Mouse (Mus musculus) intestine, postnatal 0 days (tissue): Measurements from ENCODE around the gene H2afx. TPM values are rescaled to one million over a fixed set of nuclear protein-coding genes. Genes with fewer than 3 reads are reported as not detected.

Experiments
- ATAC-seq: fragments of 200-750 bp; cut with Nextera tagmentation; 2 replicates; pipeline ENCODE4 v1.8.0; 2017; ENCODE audit warnings: mild to moderate bottlenecking, moderate TSS enrichment, moderate library complexity
- H3K27ac ChIP-seq: fragments of 300-500 bp; sonication (generic); 2 replicates; pipeline ENCODE4 v1.5.1; 2014; ENCODE audit warnings: mild to moderate bottlenecking, low read depth, low read length, moderate library complexity
- H3K27me3 ChIP-seq: fragments of 300-500 bp; sonication (generic); replicated peaks from 2 replicates; pipeline ENCODE4 v1.6.1; 2014; ENCODE audit warnings: low read length, mixed read lengths; ENCODE audit not compliant: control insufficient read depth, insufficient read depth
- H3K36me3 ChIP-seq: fragments of 300-500 bp; sonication (generic); 2 replicates; pipeline ENCODE4 v1.6.1; 2014; ENCODE audit warnings: mild to moderate bottlenecking, moderate library complexity; ENCODE audit not compliant: control insufficient read depth, insufficient read depth
- H3K4me1 ChIP-seq: fragments of 300-500 bp; sonication (generic); replicated peaks from 2 replicates; pipeline ENCODE4 v1.6.1; 2014; ENCODE audit warnings: antibody characterized with exemption, low read length, mixed read lengths; ENCODE audit not compliant: control insufficient read depth, insufficient read depth
- H3K4me2 ChIP-seq: fragments of 300-500 bp; sonication (generic); replicated peaks from 2 replicates; pipeline ENCODE4 v1.6.1; 2014; ENCODE audit warnings: low read depth, mild to moderate bottlenecking, moderate library complexity
- H3K4me3 ChIP-seq: fragments of 300-500 bp; sonication (generic); 2 replicates; pipeline ENCODE4 v1.5.1; 2014; ENCODE audit warnings: low read depth, low read length
- H3K9ac ChIP-seq: fragments of 300-500 bp; sonication (generic); 2 replicates; pipeline ENCODE4 v1.6.1; 2014; ENCODE audit warnings: mild to moderate bottlenecking, low read depth, low read length
- H3K9me3 ChIP-seq: fragments of 300-500 bp; sonication (generic); 2 replicates; pipeline ENCODE4 v1.6.1; 2016; ENCODE audit warnings: mixed run types; ENCODE audit not compliant: control insufficient read depth
- CTCF ChIP-seq: sonication (generic); IDR thresholded peaks from 2 replicates; pipeline ENCODE4 v1.5.1; 2016; ENCODE audit warnings: low read depth, mild to moderate bottlenecking, control low read depth, antibody characterized with exemption, moderate library complexity
- WGBS: fragments of 180-500 bp; shearing (Covaris S2); extraction: QIAGEN DNeasy Blood & Tissue Kit; methylation state at CpG from one replicate; pipeline ENCODE4 v1.1.7; 2014; 5-methylcytosine and 5-hydroxymethylcytosine counted together
- polyA plus RNA-seq: library from polyadenylated mRNA; unstranded; fragments of >200 nt; fragmentation: Nextera tagmentation; extraction: Ambion mirVana; gene quantifications from 2 replicates; pipeline ENCODE4 v1.2.1, GENCODE M21; 2015

The H2afx gene
- polyA plus RNA-seq, 1 experiment from 2014 or later: 89.1 TPM

DNA sequence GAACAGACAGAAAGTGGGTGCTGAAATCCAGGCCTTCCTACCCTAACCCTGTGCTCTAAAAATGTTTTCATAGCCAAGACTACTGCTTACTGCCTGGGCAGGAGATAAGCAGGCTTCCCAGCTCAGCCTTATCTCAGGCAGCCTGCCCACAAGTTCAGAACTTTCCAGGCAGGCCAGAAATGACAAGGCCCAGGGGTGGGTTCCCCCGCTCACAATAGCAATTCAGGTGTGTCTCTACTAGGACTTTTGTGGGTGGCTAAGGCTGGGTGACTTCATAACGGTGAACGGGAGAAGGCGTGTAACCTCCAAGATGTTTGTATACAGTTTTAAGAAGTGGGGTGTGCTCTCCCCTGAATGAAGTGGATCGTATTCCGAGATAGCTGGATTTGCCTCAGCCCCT, 8.8 kb downstream of the H2afx start:
- ATAC-seq: 0 out of 2 replicates have a peak, but pooled peaks have one; percentile 1
- no peak for TF ChIP-seq CTCF
- Histone ChIP-seq H3K27ac (peak overlapping the region; percentile 95), H3K4me3 (peak overlapping the region; percentile 86), H3K9me3 (no peaks in the 10 kb centered on the region), H3K9ac (peak overlapping the region; percentile 75), H3K4me1 (no peaks in the 10 kb centered on the region), H3K27me3 (no peaks in the 10 kb centered on the region), H3K4me2 (peak overlapping the region; percentile 83), H3K36me3 (peaks cover 34% of the 10 kb centered on the region)
- WGBS: 2% methylated on average over 6 of the region's 6 CpGs

GRCm38 (mm10) chr9:44343781-44344421, 9.4 kb downstream of the H2afx start, which contains the start of gene Hmbs:
Gene Hmbs, minus strand, starts transcription at chr9:44344228.
- peak; percentile 93 for ATAC-seq
- peaks cover 36% of the 10 kb centered on the region for H3K36me3 ChIP-seq
- no peak for TF ChIP-seq CTCF
- H3K27ac ChIP-seq: peak within 1 kb of the TSS; percentile 95
- H3K27me3 ChIP-seq: no peaks in the 10 kb centered on the region
- H3K4me2 ChIP-seq: peak within 1 kb of the TSS; percentile 83
- H3K9ac ChIP-seq: peak within 1 kb of the TSS; percentile 75
- under 1% methylated on average over 39 of the region's 39 CpGs for WGBS
- H3K4me3 ChIP-seq: peak within 1 kb of the TSS; percentile 86
- no peaks in the 10 kb centered on the region for H3K9me3 ChIP-seq
- no peaks in the 10 kb centered on the region for H3K4me1 ChIP-seq

- Histone ChIP-seq H3K4me1 (no peaks in the 10 kb centered on the region), H3K9me3 (no peaks in the 10 kb centered on the region), H3K27me3 (no peaks in the 10 kb centered on the region), H3K36me3 (peaks cover 40% of the 10 kb centered on the region), H3K27ac (no peak overlapping the region), H3K9ac (no peak overlapping the region), H3K4me3 (no peak overlapping the region), H3K4me2 (no peak overlapping the region)
- TF ChIP-seq CTCF: no peak
- no peak for ATAC-seq
- 90% methylated on average over 6 of the region's 6 CpGs for WGBS
Measured at GRCm38 (mm10) chr9:44345570-44346433, 11.3 kb downstream of the H2afx start.

DNA sequence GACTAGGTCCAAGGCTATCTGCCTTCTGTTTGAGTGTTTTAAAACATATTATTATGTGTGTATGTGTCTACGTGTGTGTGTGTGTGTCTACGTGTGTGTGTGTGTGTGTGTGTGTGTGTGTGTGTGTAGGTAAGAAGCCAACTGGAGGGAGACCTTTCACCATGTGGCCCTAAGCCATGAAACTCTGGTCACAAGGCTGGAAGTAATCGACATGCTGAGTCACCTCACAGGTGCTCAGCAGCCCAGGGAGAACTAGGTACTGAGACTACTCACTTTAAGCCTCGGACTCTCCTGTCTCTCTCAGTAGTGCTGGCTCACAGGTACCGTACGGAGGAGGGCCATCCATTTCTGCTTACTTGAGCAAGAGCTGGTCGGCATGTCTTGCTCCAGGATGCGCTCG, 12.7 kb downstream of the H2afx start:
- no peaks in the 10 kb centered on the region for H3K4me1 ChIP-seq
- no peak overlapping the region for H3K4me3 ChIP-seq
- 89% methylated on average over 9 of the region's 9 CpGs for WGBS
- TF ChIP-seq CTCF: no peak
- peaks cover 48% of the 10 kb centered on the region for H3K36me3 ChIP-seq
- H3K9ac ChIP-seq: no peak overlapping the region
- no peaks in the 10 kb centered on the region for H3K9me3 ChIP-seq
- no peak for ATAC-seq
- no peak overlapping the region for H3K27ac ChIP-seq
- H3K4me2 ChIP-seq: no peak overlapping the region
- H3K27me3 ChIP-seq: no peaks in the 10 kb centered on the region

DNA sequence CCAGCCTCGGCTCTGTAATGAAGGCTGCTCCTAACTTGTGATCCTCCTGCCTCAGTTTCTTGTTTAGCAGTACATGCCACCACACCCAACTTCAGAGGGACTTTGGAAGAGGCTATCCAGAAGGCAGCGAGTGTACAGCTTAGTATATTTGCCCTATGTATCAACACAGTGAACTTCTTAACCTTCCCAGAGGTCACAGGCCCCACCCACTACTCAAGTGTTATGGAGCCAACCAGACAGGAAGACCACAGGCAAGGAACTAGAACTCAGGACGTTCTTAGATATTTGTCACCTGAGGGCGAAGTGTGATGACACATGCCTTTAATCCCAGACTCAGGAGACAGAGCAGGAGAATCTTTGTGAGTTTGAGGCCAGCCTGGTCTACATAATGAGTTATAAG, 13.1 kb downstream of the H2afx start:
- H3K4me2 ChIP-seq: no peak overlapping the region
- no peaks in the 10 kb centered on the region for H3K4me1 ChIP-seq
- ATAC-seq: no peak
- no peak for TF ChIP-seq CTCF
- whole genome bisulfite sequencing: 74% methylated on average over 4 of the region's 4 CpGs
- H3K4me3 ChIP-seq: no peak overlapping the region
- H3K27ac ChIP-seq: no peak overlapping the region
- peaks cover 52% of the 10 kb centered on the region for H3K36me3 ChIP-seq
- H3K9ac ChIP-seq: no peak overlapping the region
- H3K27me3 ChIP-seq: no peaks in the 10 kb centered on the region
- no peaks in the 10 kb centered on the region for H3K9me3 ChIP-seq

DNA sequence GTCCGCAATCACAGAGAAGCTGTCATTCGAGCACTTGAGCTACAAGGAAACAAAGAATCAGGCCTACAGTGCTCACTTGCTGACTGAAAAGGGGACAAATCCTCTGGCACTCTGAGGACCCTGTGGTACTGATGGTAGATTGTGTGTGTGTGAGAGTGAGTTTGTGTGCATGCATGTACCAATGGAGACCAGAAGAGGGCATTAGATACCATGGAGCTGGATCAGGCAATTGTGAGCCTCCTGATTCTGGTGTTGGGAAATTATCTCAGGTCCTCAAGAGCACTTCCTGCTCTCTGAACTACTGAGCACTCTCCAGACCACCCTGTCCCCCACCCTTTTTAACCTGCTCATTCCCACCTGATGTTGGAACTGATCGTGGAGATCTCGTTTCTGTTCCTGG, 14.1 kb downstream of the H2afx start:
- H3K9ac ChIP-seq: no peak overlapping the region
- H3K4me1 ChIP-seq: no peaks in the 10 kb centered on the region
- peaks cover 62% of the 10 kb centered on the region for H3K36me3 ChIP-seq
- H3K27ac ChIP-seq: no peak overlapping the region; the same call in 1 of the 2 replicates
- TF ChIP-seq CTCF: peak; percentile 46
- ATAC-seq: no peak
- no peaks in the 10 kb centered on the region for H3K9me3 ChIP-seq
- no peak overlapping the region for H3K4me3 ChIP-seq
- no peaks in the 10 kb centered on the region for H3K27me3 ChIP-seq
- 96% methylated on average over 4 of the region's 4 CpGs for WGBS
- H3K4me2 ChIP-seq: no peak overlapping the region
